Mouse (Mus musculus) ovary, postnatal 10 days (tissue): ENCODE data around the gene Abhd8.
"Not testable (repeated sequence)": the region's sequence is repeated elsewhere in the genome, so short reads cannot be mapped to it uniquely, and the experiment has no call there.

ENCODE experiments used
- DNase-seq: peaks from one replicate; pipeline ENCODE4 v3.0.0; 2022; ENCODE audit warnings: low spot score

Gene Abhd8

DNA sequence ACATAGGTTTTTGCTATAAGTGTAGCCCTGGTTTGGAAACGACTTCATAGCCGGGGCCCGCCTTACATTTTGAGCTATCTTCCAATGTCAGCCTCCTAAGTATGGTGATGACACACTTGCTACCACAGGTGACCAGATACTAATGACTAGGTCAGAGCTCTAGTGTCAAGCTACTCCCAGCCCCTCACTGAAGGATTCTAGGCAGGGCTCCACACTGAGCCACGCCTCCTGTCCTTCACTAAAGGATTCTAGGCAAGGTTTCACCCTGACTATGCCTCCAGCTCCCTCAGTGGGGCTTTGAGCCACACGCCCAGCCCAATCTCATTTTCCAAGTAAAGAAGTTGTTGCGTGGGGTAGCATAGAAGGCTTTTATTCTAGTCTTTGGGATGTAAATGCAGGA is 2.7 kb downstream of the Abhd8 start:
- DNase-seq: no peak

DNA sequence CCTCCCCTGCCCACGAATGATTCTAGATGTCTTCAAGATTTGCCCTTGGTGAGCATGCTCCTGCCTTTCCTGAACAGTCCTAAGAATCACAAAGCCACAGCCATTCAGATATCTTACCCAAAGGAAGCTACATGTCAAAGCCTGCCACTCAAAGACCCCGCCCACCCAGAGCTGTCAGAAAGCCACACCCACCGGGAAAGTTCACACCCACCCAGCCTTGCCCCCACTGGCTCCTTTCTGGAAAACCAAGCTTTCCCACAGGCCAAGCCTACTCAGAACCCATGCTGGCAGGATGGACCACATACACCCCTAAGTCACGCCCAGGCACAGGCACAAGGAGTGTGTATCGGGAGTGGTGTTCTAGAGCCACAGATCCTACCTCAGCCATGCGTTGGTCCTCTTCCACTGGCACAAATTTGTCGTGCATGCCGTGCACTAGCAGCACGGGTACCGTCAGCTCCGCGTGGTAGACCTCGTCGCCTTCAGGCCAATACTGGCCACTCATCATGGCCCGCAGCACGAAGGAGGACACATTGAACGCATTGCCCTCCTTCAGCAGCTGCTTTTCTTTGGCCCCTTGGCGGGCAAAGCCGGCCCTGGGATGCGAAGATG is 5.7 kb downstream of the Abhd8 start:
- DNase-seq: no peak

DNA sequence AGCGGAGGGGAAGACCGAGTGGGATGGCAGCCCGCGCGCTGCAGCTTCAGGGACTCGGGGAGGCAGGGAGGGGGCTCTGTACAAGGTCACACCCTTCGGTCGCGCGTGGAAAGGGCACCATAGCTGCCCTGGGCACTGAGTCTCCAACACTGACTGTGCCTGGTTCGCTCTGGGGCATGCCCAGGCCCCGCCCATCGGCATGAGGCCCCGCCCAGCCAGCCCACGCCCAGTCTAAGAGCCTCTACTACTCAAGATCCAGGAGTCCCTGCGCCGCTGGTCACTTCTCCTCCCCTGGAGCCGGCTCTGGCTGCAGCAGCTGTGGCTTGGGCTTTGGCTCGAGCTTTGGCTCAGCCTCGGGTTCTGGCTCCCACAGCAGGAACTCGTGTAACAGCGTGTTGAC is 6.5 kb downstream of the Abhd8 start:
- no peak for DNase-seq

DNA sequence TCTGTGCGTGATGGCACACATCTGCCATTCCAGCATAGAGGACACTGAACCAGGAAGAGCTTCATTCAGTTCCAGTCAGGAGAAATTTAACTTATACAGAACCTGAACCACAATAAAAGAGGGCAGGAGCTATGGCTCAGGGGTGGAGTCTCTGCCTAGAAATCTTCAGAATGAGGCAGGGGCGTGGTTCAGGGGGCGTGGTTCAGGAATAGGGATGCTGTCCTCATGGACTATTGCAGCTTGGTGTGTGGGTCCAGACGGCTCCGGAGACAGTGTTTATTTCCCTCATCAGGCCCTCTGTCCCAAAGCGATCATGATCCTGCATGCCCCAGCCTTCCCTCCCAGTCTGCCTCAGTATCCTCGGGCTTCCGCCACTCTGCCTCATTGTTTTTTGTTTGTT is 8.8 kb downstream of the Abhd8 start:
- no peak for DNase-seq

DNA sequence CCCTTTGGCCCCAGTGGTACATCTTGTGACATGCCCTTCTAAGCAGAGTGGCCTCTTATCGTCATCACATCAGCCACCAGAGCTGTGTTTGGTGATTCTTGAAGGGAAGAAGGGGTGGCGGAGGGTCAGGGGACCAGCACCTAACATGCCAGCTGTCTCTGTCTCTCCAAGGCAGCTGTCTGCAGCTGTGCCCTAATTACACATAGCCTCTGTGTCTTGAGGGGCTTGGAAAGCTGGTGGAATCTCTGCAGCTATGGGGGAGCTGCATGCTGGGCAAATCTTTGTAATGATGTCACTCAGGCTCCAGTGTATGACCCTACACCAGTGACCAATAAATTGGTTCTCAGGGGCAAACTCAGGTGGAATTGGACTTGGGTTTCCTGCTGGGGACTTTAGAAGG is 10.8 kb downstream of the Abhd8 start:
- no peak for DNase-seq

DNA sequence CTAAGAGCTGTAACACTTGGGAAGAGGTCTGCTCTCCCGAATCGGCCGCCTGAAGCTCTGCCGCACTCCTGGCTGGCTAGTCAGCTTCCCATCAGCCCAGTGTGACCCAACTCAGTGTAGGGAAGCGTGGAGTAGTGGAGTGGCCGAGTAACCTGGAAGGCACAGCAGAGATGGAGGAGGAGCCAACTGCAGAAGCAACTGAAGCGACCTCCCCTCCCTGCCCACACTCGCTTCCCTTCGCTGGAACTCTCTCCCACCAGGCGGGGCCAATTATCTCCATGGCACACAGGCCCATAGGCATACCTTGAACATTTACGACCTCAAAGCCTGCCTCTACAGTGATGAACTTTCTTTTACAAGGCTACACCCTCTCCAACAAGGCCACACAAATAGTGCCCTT is 11.7 kb downstream of the Abhd8 start:
- no peak for DNase-seq

DNA sequence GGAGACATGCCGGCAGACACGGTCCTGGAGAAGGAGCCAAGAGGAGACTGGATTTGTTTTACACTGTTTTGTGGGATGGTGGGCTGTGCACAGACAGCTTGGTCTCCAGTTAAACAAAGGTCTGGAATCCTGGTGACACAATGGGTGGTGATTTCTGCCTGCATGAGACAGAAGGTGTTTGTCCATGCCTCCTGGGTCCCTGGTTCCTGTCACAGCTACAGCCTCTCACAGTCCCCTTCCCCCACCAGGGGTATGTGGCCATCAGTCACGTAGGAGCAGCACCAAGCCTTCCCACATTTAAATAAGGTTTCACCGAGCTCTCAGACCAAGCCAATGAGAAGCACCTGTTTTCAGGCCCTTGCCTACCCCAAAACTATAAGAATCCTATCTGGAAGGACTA is 12.1 kb downstream of the Abhd8 start:
- no peak for DNase-seq

DNA sequence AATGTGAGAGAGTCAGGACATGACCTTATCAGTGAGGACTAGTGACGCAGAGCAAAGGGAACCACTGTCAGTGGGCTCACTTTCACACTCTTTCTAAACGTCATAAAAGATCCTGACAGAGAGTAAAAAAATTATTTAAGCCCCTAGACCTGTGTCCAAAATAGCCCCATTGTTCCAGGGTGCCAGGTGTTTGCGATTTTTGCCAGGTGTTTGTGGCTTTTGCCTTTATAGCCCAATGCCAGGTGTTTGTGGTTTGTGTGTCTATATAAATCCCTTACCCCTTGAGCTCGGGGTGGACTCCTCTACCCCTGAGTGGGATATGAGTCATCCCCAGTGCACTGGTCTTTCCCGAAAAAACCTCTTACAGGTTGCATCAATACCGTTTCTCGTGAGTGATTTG is 18.4 kb downstream of the Abhd8 start:
- DNase-seq: no peak

DNA sequence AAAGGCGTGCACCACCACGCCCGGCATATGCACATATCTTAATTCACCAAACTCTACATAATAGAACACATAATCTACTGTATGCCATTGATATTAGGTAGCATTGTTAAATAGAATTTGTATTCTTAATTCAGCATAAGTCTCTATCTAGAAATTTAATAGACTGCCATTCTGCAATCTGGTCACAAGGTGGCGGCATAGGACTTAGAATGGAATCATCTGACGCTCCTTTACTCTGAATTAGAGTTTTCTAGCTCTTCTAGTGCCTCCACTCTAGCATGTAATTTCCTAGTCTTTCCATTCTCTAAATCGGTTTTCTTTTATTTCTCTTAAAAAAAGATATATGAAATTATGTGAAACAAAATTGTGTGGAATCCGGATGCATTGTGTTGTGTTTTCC is 22.1 kb downstream of the Abhd8 start:
- peak; percentile 27 for DNase-seq

DNA sequence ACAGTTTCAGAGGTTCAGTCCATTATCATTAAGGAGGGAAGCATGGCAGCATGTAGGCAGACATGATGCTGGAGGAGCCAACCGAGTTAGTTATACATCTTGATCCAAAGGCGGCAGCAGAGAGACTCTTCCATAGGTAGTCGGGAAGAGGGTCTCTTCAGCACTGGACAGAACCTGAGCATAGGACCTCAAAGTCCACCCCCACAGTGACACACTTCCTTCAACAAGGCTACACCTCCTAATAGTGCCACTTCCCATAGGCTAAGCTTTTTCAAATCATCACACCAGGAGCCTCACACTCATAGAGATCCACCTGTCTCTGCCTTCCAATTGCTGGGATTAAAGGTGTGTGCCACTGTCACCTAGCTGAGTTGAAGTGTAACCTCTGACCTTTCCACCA is 26.4 kb downstream of the Abhd8 start:
- DNase-seq: no peak

DNA sequence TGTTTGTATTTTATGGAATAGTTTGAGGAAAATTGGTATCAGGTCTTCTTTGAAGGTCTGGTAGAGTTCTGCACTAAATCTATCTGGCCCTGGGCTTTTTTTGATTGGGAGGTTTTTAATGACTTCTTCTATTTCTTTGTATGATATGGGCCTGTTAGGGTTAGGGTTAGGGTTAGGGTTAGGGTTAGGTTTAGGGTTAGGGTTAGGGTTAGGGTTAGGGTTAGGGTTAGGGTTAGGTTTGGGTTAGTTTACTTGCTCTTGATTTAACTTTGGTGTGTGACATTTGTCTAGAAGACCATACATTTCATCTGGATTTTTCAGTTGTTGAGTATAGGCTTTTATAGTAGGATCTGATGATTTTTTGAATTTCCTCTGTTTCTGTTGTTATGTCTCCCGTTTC is 30.5 kb downstream of the Abhd8 start:
- not testable (repeated sequence) for DNase-seq

DNA sequence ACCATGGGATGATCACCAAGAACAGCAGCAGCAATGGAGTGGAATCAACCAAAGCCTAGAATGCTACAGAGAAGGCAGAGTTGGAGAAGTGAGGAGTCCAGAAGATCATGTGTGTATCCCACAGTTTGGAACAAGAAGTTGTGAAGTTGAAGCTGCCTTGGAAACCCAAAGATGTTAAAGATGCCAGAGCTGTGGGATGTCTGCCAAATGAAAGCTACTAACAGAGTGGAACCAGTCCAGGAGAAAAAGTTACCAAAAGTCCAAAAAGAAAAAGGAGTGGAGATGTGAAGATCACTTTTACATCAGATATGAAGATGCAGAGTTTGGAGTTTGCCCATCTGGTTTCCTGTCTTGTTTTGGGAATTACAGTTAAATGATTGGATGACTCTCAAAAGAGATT is 41.3 kb downstream of the Abhd8 start:
- DNase-seq: no peak

DNA sequence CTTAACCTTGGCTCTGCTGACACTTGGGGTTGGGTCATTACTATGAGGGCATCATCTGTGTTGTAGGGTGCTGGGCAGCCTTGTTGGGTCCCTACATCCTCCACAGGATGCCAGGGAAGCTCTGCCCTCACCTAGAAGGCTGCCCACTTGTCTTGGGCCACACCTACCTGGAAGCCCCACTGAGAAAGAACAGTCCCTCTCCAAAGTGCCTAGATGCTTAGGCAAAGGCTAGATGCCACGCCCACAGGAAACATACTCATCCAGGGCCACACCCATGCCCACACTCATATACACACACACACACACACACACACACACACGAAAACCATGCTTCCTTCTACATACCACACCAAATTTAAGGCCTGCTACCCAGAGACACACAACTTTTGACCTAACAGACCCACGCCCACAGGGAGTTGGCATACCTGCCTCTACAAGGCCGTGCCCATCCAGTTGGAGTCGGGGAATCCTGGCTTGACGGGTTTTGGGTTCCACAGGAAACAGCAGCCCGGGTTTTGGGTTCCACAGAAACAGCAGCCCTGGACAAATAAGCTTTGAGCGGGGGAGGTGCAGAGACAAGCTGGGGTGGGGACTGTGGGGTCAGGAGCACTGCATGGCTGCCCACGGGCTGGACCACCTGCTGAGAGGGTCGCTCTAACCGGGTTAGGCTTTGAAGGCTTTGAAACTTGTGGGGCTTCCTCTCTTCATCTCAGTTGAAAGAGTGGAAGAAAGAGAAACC is 51.8 kb downstream of the Abhd8 start:
- no peak for DNase-seq

DNA sequence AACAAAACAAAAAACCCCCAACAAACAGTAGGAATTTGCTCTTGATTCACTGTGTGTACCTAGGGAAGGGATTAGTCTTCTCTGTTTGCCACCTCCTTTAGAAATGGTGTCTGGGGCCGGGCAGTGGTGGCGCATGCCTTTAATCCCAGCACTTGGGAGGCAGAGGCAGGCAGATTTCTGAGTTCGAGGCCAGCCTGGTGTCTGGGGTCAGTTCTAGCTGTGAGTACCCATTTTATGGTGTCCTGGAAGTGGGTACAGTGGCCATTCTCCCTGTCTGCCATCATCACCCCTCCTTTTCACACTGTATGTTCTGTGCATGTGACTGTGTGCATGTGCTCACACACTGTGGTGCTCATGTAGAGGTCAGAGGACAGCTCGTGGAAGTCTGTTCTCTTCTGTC is 55.2 kb downstream of the Abhd8 start:
- no peak for DNase-seq

DNA sequence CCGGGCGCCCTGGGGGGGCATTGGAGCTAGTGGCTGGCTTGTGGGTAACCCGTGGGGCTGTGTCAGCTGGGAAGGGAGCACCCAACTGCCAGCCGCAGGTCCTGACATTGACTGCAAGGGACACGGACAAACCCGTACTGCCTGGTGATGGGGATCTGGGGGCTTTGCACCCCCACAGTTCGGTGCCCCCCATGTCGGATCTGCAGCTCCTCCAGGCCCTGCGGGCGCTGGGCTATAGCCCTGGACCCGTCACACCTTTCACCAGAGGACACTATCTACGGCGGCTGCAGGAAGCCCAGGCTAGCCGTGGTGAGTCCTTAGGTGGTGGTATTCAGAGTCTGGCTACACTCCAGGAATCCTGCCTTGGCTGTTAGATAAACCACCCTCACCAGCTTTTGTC is 56.0 kb downstream of the Abhd8 start:
- no peak for DNase-seq
